Mouse (Mus musculus): ENCODE data around the gene Clspn.
A peak's percentile ranks its signal among the peaks of the same experiment; 100 is the strongest.

The Clspn gene

DNA sequence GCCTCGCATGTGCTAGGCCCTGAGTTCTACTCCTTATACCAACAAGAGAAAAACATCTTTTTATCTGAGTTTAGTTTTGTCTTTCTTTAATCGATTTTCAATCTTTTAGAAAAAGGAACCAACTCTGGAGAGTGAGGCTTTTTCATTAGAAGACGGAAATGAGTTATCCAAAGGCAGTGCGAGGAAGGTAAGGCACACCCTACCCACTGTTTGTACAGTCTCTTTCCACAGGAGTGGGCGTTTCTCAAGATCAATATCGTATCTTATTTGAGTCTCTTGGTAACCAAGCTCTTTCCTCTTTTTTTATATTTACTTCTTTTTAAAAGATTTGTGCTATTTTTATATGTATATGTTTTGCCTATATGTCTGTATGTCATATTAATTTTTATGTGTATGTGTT, 7.1 kb downstream of the Clspn start:
- DNase-seq (ENCODE audit: low spot score in 2 of 2), result no peak

DNA sequence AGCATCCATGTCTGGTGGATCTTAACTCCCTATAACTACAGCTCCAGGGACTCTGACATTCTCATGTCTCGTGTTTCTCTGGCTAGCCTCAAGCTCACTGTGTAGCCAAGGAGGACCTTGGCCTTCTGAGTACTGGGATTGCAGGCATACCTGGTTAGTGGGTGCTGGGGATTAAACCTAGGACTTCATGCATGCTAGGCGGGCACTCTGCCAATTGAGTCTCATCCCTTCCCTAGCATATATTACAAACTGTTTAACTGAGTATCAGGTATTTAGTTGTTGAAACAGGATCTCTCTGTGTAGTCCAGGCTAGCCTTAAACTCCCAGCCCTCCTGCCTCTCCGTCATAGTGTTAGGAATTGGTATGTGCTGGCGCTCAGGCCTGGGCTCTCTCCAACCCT, 10.5 kb downstream of the Clspn start:
- DNase-seq (ENCODE audit: low spot score in 2 of 2), result no peak

DNA sequence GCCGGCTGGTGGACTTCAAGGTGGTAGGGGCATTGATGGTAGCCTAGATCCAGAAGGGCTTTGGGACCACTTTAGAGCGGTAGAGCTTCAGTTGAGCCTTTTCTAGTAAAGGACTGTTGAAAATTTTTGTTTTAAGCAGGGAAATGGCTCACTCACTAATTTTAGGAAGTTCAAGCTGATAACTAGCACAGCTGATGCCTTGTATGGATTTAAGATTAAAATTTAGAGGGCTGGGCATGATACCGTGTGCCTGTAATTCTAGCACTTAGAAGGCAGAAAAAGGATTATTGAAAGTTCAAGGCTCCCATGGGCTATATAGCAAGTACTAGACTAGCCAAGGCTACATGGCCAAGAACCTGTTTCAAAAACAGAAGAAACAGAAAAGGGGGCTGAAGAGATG, 13.0 kb downstream of the Clspn start:
- no peak for DNase-seq (ENCODE audit: low spot score in 2 of 2)

DNA sequence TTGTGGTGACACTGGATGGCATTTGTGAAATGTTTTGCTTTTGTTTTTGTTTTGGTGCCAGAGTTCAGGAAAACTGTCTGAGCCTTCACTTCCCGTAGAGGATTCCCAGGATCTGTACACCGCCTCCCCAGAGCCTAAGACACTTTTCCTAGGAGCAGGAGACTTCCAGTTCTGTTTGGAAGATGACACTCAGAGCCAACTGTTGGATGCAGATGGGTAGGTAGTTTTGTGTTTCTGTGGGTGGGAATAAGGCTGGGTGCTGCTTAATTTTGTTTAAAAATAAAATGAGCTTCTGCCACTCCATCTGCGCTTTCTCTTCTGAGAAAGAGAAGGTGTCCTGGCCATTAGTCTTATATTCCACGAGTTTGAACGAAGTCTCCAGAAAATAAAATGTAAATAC, 19.5 kb downstream of the Clspn start:
- DNase-seq (ENCODE audit: low spot score in 2 of 2), result no peak

DNA sequence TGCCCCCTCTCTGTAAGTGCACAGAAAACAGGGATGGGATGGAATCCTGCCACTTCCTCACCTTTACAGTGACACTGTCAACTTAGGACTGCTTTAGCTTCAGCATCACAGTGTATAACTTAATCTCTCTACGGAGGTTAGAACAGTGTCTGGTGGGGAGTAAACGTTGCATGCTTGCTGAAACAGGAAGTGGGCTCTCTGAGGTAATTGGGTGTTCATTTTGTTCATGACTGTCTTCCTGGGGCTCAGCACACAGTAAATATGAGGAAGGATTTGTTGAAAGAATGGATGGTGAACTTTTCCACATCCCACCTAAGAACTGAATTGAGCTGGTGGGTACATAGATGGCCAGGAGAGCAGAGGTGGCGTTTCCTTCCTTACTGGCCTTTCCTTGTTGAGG, 21.2 kb downstream of the Clspn start:
- DNase-seq (ENCODE audit: low spot score in 2 of 2), result no peak

DNA sequence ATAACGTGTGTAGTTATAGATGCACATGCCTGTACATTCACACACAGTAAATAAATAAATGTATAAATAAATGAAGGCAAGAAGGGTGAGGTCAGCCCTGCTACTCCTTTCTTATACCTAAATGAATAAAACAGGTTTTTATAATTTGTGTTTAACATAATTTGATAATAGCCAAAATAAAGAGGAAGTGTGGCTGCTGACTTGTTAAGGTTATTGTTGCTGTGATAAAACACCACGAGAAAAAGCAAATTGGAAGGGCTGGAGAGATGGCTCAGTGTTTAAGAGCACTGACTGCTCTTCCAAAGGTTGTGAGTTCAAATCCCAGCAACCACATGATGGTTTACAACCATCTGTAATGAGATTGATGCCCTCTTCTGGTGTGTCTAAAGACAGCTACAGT, 22.3 kb downstream of the Clspn start:
- DNase-seq (ENCODE audit: low spot score in 2 of 2), result no peak

DNA sequence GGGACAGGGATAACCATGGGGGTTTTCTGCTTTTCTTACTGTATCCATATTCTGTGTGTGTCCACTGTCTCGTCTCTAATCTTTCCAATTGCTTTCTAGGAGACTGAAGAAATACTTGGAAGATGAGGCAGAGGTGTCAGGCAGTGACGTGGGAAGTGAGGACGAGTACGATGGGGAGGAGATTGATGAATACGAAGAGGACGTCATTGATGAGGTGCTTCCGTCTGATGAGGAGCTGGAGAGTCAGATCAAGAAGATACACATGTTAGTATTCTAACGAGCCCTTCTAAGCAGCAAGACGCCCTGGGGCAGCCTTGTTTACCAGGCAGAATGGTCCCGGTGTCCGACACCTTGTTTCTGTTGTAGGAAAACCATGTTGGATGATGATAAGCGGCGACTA, 29.0 kb downstream of the Clspn start:
- DNase-seq (ENCODE audit: low spot score in 2 of 2), result no peak

DNA sequence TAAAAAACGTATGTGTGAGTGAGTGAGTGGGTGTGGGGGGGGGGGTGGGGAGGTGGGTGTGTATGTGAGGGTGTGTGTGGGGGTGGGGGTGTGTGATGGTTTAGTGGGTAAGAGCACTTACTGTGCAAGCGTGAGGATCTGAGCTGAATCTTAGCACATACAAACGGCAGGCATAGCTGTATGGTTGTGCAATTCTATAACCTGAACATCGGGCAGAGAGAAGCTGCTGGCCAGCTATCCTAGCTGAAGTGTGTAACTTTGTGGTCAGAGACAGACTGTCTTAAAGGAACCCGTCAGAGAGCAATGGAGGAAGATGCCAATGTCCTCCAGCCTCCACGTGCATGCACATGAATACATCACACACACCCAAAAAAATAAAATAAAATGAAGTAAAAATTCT, 35.3 kb downstream of the Clspn start:
- DNase-seq (ENCODE audit: low spot score in 2 of 2), result no peak

DNA sequence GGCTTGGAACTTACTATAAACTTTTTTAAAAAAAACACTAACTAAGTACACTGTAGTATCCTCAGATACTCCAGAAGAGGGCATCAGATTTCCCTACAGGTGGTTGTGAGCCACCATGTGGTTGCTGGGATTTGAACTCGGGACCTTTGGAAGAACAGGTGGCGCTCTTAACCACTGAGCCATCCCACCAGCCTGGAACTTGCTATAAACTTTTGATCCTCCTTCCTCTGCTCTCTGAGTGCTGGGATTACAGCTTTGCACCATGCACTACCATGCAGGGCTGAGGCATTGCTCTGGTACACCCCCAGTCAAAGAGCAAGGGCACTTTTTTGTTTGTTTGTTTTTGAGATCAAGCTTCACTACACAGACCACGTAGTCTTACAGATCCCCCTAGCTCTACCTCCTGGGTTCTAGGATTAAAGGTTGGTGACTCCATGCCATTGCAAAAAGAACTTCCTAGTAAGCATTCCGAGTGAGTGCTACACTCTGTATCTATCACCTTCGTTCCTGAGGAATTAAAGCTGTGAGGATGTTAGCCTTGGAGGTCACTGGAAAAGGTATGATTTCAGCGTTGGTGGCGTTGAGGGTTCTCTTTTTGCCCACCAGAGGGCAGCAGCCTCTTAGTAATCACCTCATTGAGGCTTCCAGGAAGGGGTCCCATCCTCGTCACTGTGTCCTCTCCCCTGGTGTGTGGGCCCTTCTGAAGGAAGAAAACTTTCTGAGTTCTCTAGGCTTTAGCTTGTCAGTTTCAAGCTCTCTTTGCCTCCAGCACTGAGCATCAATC, 43.4 kb downstream of the Clspn start:
- peak; percentile 47 to 70 for DNase-seq (ENCODE audit: low spot score in 2 of 2)

DNA sequence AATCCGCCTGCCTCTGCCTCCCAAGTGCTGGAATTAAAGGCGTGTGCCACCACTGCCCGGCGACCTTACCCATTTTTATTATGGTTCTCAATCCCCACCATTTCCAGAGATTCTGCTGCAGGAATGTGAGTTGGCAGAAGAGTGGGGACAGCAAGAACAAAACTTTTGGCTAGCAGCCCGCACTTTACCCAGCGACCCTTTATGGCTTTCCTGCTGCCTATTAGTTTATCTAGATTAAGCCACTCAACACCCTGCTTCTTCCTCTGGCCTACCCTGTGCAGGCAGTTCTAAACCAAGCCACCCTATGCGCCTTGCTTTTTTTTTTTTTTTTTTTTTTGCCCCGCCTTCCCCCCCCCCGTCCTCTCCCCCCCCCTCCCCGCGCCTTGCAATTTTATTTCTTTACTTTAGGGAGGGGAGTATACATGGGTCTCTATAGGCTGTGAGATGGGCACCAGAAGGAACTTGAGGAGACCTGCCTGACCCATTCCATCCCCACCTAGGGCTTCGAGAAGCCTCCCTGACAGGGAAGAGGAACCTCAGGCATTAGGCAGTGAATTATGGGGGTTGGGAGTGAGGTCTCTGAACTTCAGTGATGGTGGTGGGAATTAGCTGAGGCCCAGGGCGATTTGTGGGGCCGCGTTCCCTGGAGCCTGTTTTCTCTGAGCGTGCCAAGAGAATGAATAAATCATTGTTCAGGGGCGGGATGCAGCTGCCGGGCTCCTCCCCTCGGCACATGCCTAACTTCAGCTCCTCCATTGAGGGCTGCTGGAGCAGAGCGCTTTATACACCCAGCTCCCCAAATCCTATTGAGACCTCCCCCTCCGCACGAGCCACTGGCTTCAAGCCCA, 45.1 kb downstream of the Clspn start:
- DNase-seq (ENCODE audit: low spot score in 2 of 2), result peak in 1 of 2 experiments; percentile 10

DNA sequence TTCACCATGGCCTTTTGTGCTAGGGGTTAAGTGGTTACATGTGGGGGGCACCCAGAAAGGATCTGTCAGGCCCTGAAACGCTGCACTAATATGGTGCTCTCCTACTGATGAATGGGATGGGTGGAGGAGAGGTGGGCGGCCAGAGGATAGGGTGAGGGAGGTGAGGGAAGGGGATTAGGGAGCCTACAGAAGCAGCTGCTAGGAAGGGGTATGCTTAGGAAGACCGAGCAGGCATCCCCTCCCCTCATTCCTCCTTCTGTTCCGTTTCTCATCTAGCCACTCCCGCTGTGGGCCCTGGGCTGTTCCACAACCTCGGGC, 45.7 kb downstream of the Clspn start:
- DNase-seq (ENCODE audit: low spot score in 2 of 2), result no peak

DNA sequence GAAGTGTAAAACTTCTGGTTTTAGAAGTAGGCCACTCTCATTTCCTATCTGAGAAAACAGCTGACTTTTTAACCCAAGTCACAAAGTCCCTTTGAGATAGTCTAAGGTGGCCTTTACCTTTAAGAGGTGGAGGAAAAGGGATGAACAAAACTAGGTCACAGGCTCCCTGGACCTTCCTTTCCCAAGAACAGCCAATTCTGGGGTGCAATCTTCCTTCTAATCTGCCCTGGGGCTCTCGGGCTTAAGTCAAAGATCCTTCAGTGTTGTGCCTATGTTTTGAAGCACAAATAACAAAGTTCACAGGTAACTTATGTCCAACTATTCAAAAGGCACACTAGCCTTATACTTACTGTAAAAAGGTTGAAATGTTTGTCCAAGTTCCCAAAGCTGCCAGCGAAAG, 47.4 kb downstream of the Clspn start:
- DNase-seq (ENCODE audit: low spot score in 2 of 2), result no peak

DNA sequence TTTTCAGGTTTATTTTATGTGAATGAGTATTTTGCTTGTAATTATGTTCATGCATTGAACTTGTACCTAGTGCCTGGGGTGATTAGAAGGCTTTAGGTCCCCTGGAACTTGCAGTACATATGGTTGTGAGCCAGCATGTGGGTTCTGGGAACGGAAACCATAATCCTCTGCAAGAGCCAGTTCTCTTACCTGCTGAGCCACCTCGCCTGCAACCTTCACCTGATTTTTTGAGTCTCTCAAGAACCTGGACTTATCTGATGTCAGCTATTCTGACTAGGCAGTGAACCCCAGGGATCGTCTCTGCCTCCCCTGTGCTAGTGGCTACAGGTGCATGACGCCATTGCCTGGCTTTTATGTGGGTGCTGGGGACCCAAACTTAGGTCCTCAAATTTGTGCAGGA, 49.0 kb downstream of the Clspn start:
- no peak for DNase-seq (ENCODE audit: low spot score in 2 of 2)

DNA sequence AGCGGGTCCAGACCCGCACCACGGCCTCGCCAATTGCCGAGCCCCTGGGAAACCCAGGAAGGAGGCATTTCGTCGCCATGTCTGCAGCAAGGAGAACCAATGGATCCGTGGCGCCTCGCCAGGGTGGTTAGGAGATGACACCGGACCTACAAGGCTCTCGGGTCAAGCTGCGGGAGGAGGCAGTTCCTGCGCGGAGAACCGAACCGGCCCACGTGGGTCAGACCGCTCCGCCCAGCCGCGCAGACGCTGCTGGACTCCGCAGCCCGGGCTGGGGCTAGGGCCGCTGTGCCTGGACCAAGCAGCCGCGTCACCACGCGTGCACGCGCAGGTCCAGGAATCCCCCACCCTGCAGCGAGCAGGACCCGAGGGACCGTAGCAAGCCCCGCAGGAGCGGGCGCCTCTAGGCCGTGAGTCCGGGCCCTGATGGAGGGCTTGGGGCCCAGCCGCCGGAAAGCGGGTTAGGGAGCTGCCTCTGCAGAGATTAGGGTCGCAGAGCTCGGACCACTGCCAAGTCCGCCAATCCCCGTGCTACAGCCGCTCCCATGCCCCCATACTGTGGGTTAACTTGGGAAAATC, 53.0 kb downstream of the Clspn start, which contains the start of gene 5730409E04Rik:
5730409E04Rik (plus strand) TSS at position 213 of the 576 bp plus-strand sequence.
- peak; percentile 54 to 68 for DNase-seq (ENCODE audit: low spot score in 2 of 2)

DNA sequence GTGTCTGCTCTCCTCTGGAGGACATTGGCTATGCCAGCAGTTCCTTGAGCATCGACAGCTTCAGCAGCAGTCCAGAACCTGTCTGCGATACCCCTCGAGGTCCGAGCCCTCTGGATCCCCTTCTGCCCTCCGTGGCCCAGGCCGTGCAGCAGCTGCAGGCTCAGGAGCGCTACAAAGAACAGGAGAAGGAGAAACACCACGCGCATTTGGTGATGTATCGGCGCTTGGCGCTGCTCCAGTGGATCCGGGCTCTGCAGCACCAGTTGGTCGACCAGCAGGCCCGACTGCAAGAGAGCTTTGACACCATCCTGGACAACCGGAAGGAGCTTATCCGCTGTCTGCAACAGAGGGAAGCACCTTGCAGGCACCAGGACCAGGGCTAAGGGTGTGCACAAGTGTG, 55.3 kb downstream of the Clspn start:
- DNase-seq (ENCODE audit: low spot score in 2 of 2), result no peak

DNA sequence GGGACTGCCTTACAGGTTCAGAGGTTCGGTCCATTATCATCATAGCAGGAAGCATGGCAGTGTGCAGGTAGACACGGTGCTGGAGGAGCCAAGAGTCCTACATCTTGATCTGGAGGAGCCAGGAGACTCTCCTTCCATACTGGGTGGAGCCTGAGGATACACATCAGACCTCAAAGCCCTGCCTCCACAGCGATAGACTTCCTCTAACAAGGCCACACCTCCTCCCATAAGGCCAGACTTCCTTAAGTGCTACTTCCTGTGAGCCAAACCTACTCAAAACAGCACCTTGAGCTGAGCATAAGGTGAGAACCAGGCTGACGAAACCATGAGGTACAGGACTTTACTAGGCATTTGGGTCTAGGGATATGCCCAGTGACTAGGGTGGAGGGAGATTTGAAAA, 59.6 kb downstream of the Clspn start:
- no peak for DNase-seq (ENCODE audit: low spot score in 2 of 2)

DNA sequence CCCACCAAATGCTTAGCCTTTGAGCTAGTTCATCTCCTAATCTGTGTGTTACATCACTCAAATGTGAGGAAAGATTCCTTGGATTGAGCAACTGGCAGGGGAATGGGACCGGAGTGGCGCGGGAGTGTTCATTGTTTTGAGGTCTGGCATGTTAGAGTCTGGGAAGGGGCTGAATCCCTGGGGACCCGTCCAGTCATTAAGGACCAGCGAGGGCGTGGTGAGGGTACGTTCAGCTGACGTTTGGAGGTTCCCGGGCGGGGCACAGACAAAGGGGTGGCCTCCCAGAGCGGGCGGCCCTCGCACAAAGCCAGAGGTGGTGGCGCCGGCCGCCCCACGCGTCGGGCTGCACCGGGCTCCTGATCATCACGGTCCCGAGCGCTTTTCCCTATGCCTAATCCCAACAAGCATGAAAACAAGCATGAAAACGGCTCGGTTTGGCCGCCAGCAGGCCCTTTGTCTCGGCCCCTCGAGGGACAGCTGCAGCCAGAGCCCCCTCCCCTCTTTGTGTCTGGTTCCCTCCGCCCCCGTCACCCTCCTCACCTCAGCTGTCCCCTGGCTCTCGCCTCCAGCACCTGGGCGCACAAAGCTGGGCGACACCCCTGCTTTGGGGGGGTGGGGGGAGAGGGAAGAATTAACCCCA, 63.1 kb downstream of the Clspn start:
- DNase-seq (ENCODE audit: low spot score in 2 of 2), result peak in 1 of 2 experiments; percentile 18

DNA sequence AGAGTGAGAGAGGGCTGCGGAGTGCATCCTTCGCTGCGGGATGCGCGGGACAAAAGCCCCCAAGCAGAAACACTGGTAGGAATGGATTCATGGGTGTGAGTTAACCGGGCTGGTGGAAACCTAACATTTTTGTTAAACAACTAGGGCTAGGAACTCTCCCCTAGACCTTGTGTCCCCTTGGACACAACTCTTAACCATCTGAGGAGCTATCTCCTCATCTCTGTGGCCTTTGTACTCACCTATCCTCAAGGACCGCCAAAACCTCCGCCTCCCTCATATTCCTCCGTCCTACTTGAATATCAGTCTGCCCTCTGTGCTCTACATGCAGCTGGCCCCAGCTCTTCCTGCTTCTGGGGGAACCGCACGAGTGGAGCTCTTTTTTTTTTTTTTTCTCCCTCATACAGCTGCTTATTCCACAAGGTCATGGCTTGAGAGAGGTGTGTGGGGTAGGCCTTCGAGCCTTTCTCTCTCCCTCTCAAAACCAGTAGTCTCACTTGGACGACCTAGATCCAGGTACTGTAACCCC, 63.7 kb downstream of the Clspn start:
- DNase-seq (ENCODE audit: low spot score in 2 of 2), result no peak

DNA sequence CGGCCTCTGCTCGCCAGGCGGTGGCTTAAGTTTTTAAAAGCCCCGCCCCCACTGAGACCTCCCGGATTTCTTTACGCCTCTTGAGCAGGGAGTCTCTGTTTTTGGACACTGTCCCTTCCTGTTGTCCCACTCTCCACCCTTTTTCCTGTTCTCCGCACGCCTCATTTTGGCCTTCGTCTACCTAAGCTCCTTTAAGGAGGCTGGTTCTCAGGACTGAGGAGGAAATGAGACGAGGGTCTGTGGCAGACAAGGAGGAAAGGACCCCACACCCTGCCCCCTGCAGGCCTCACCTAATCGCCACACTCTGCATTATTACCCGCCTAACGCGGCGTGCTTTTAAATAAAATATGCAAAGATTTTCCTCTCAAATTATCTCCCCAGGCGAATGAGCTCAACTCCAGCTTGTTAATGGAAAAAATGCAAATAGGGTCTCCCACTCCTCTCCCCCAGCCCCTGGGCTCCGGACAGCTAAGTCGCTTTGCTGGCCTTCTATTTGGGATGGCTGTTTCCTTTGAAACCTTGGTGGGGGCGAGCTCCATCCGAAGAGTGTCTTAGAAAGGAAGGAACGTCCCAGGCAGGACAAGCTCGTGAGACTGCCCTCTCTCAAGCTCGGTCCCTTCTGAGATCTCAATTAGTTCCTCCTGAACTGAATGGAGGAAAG, 70.4 kb downstream of the Clspn start:
- no peak for DNase-seq (ENCODE audit: low spot score in 2 of 2)

DNA sequence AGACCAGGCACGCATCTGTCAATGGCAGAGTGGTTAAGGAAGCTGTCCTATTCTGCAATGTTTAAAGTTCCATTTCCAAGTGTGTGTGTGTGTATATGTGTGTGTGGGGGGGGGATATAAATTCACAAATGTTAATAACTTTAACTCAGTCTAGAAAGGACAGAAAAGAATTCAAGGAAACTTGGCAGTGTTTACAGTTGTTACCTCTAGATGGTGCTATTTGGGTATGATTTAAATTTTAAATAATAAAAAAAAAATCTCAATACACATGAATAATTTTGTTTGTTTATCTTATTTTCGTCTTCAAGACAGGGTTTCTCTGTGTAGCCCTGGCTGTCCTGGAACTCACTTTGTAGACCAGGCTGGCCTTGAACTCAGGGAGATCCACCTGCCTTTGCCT, 75.2 kb downstream of the Clspn start:
- DNase-seq (ENCODE audit: low spot score in 2 of 2), result no peak

DNA sequence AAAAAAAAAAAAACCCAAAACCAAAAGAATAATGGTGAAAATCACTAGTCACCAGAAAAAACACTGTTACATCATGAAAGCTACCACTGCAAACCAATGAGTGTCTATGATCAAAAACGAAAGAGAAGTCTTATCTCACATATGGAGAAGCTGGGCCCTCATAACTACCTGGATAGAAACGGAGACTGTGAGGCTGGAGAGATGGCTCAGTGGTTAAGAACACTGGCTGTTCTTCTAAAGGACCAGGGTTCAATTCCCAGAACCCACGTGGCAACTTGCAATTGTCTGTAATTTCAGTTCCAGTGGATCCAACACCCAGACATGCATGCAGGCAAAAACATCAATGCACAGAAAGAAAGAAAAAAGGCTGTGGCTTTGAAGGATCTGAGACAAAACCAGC, 75.9 kb downstream of the Clspn start:
- DNase-seq (ENCODE audit: low spot score in 2 of 2), result no peak

DNA sequence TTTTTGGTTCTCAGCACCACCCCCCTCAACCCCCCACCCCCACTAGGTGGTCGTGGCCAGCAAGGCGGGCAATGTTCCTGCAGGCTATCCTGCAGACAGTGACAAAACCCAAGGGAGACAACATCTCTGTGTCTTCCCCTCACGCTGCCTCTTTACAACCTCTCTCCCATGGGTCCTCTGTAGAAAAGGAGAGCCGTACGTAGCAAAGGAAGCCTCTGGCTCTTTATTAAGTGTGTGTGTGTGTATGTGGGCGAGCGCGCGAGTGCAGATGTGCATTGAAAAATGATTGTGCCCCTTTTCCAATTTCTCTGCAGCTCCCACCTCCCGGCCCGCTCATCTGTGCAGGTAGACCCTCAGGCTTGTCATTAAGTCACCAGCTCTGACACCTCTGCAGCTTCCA, 79.6 kb downstream of the Clspn start:
- DNase-seq (ENCODE audit: low spot score in 2 of 2), result no peak
